Mouse (Mus musculus): ENCODE measurements around the gene Gm45062.

The Gm45062 gene

DNA sequence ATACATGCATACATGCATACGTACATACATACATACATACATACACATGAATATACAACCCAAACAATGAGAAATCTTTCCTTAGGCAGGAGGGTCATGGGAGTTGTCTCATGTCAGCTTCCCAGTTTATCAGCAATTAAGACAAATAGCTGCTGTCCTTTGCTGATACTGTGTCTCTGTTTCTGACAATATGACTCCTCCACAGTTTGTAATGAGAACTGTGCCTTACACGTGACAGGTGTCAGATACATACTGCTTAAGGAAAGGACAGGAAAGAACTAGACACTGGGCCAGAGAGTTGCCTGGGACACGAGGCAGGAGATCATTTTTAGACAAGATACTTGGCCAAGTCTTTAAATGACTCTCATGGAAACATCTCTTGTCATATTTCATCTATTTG lies 215.1 kb downstream of the Gm45062 start:
- in situ Hi-C loops (cut with MboI), result no loop called here

DNA sequence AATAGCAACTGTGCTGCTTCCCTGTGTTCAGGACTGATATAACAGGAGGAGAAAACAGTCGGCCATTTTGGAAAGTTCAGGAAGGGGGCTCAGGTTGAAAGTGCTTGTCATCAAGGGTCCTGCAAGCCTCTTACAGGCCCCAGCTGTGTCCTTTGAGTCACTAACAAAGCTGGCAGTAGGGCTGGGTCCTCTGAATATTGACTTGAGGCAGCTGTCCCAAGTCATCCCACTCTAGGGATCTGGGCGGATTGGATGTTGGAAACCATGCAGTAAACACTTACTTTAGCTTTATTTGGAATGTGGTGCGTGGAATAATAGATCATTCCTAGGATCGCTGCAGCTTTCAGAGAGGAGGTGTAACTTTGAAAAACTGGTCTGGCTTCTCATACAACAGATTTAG lies 215.6 kb downstream of the Gm45062 start:
- in situ Hi-C loops (cut with MboI), result loop anchor here (25.0 kb wide), 1 partner anchor 188 kb away; no protein-coding TSS in a partner anchor

DNA sequence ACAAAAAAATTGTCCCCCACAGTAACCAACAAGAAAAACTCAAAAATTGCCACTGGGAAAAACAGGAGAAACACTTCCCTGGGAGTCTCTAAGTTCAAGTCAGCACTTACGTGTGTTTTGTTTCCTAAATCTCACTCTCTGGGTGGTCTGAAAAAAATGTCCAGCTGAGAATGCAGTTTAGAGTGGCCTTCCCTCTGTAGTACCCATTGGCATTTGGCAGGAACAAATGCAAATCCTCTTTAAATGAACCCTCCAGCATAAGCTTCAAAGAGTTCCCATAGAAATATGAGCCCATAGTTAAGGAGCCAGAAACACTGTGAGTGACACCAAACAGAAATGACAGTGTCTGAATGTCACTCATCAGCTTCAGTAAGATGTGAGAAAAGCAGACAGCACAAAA lies 219.9 kb downstream of the Gm45062 start:
- in situ Hi-C loops (cut with MboI), result loop anchor here (25.0 kb wide), 1 partner anchor 192 kb away; no protein-coding TSS in a partner anchor

GRCm38 (mm10) chr6:8484437-8485275 lies 225.4 kb downstream of the Gm45062 start:
- in situ Hi-C loops (cut with MboI), result loop anchor here (25.0 kb wide), 1 partner anchor 197 kb away; no protein-coding TSS in a partner anchor

DNA sequence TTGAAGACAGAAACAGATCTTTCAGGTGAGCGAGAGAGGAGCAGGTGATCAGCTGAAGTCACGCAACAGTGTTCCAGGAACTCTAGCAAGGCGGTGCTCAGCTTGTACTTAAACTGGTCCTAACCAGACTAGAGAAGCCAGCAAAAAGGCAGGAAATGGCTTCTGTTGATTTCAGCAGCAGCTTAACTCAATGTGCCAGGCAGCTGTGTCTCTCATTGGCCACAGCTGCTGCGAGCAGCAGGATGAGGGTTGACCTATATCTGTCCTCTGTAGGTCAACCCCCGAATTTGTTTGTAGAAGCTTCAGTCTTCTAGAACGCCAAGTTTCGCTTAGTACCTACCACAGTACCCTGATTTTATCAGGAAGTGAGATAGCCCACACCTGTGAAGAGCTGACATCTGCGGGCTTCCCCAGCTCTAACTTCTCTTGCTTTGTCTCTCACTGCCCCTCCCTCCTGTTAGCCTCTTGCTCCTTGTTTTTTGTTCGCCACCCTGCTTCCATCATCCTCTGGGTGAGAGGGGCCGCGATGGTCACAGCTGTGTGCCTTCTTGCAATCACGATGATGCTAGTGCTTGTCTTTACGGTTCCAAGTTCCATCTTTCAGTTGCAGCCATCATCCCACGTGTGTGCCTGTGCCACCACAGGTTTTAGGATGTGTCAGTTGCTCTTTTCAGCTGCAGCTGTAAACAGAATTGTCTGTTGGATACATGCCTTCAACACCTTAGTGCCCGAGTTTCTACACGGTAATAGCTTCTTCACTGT lies 226.3 kb downstream of the Gm45062 start:
- in situ Hi-C loops (cut with MboI), result loop anchor here (25.0 kb wide), 1 partner anchor 198 kb away; no protein-coding TSS in a partner anchor

DNA sequence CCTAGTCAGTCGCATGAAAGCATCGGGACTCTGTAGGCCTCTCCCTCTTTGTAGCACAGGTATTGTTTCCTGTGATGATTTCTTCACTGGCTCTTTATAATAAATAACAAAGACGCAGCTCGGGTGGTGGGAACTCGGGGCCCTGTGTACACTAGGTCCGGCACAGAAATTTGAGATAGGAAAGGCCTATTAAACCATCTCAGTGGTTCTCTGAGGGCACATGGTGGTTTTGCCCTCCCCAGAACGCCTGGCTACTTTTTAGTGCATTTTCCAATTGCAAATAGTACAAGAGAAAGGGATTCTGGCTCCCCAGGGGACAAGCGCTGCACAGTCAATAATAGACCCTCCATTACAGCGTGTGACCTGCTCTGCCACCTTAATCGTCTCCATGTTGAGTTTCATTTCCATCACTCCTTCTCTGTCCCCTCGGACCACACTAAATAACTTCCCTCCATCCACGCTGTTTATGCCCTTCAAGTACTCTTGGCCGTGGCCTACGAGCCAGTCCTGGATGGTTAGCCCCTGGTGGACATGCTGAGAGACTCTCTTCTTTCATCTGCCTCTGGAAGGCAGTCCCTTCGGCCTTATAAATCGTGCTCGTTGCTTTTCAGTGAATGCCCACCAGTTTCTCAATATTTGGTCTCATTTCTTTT lies 227.3 kb downstream of the Gm45062 start:
- in situ Hi-C loops (cut with MboI), result loop anchor here (25.0 kb wide), 1 partner anchor 199 kb away; no protein-coding TSS in a partner anchor

DNA sequence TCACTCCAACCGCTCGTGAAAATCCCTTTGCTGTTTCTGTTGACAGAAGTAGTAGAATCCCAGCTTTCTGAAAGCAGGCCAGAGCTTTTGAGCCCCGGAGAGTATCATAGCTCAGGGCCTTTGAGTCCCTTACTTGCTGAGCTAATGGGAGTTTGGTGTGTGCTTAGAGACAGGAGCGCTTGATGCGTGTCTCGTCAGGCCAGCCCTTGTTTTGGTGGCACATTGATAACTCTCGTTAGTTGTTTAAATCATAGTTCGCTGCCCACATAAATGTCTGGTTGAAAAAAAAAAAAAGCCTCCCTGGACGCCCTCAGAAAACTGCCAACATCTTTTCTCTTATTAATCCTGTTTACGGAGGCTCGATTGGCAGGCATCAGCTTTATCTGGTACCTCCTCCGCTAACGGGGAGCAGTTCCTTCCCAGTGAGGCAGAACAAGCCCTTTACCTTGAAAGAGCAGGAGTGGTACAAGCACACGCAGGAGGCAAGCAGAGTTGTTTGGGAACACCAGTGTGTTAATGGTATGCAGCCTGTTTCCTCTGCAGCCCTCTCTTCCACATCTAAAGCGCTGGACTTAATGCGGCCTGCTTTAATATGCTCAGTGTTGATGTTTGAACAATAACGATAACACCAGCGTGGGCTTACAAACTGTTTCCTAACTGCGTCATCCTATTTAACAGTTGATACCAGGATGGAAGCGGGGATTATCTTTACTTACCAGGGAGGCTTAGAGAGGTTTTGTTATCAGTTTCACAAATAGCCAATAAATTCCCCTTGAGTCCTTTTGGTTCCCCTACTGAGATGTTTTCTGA lies 228.0 kb downstream of the Gm45062 start:
- in situ Hi-C loops (cut with MboI), result loop anchor here (25.0 kb wide), 1 partner anchor 200 kb away; no protein-coding TSS in a partner anchor

DNA sequence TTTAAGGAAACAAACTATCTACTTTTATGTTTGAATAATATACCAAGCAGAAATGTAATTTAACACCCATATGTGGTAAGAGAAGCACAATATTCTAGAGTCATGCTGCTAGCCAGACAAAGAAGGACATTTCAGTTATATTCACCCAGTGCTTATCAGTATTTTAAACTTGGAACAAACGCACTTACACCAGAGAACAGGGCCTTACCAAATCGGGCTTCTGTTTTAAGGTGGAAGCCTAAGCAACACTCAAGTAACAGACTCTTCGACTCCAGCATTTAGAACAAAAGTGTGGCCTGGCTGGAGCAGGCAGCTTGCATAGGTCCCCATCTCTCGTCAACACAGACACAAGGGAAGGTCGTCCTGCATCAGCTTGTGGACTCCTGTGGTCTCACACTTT lies 229.0 kb downstream of the Gm45062 start:
- in situ Hi-C loops (cut with MboI), result loop anchor here (25.0 kb wide), 1 partner anchor 201 kb away; no protein-coding TSS in a partner anchor

GRCm38 (mm10) chr6:8489266-8489665 lies 230.0 kb downstream of the Gm45062 start:
- in situ Hi-C loops (cut with MboI), result loop anchor here (25.0 kb wide), 1 partner anchor 202 kb away; no protein-coding TSS in a partner anchor

GRCm38 (mm10) chr6:8489938-8490585 lies 230.8 kb downstream of the Gm45062 start:
- in situ Hi-C loops (cut with MboI), result loop anchor here (25.0 kb wide), 1 partner anchor 203 kb away; no protein-coding TSS in a partner anchor

DNA sequence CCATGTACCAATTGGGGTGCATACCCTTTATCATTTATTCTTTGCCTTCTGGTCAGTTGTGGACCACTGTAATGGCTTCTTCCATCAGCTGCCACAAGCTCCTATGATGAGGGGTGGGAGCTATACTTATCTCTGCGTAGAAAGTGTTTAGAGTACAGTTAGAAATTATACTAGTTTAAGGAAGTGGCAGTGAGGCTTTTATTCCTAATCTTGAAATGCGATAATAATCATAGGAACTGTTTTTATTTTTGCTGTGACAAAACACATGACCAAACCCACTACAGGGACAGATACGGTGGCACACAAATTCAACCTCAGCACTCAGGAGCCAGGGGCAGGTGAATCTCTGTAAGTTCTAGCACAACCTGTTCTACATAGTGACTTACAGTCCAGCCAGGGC lies 233.0 kb downstream of the Gm45062 start:
- in situ Hi-C loops (cut with MboI), result loop anchor here (25.0 kb wide), 1 partner anchor 205 kb away; no protein-coding TSS in a partner anchor

GRCm38 (mm10) chr6:8495109-8495826 lies 236.0 kb downstream of the Gm45062 start:
- in situ Hi-C loops (cut with MboI), result loop anchor here (25.0 kb wide), 1 partner anchor 208 kb away; no protein-coding TSS in a partner anchor

DNA sequence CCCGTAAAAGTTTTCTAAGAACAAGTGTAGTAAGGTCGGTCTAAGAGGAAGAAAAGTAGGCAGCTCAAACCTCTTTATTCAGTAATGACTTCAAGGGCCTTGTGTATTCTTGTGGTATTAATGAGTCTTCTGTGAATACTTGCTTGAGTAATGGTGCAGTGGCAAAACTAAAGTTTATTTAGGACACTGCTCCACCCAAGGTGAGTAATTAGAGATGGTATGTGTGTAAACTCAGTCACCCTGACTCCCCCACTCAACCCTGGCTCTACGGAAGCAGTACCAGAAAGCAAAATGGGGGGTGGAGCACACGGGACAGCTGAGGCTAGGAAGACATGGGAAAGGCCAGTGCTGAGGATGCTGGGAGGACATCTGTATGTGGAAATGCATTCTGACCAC lies 236.6 kb downstream of the Gm45062 start:
- in situ Hi-C loops (cut with MboI), result loop anchor here (25.0 kb wide), 1 partner anchor 209 kb away; no protein-coding TSS in a partner anchor

DNA sequence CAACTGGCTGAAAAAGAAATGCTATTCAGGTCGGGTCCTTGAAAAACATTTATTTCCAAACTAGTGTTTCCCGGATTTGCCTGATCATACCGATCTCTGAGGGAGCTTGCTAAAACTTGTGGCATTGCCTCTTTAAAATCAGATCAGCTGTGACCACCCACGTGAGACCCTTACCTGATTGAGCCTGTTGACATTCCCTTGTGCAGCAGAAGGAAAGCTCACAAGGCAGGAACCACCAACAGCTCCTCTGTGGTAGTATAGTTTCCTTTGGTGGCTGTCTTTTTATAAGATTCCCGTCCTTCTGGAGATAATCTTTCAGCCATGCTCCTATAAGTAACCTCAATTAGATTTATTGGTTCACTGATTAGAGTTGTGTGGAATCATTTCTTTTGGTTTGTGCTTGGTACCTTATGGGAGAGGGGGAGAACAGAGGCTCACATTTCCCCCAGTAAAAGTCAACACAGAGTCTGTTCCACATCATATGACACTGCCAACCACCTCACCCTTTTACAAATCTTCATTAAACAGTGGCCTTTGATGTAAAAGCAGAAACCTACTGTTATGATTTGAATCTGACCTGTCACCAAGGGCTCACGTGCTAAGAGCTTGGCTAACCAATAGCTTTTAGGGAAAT lies 238.1 kb downstream of the Gm45062 start:
- in situ Hi-C loops (cut with MboI), result loop anchor here (25.0 kb wide), 1 partner anchor 210 kb away; no protein-coding TSS in a partner anchor

- in situ Hi-C loops (cut with MboI), result loop anchor here (25.0 kb wide), 1 partner anchor 211 kb away; no protein-coding TSS in a partner anchor
Observed at GRCm38 (mm10) chr6:8497868-8498257, 238.6 kb downstream of the Gm45062 start.

- in situ Hi-C loops (cut with MboI), result loop anchor here (25.0 kb wide), 1 partner anchor 212 kb away; no protein-coding TSS in a partner anchor
Observed at GRCm38 (mm10) chr6:8498961-8499360, 239.7 kb downstream of the Gm45062 start.

DNA sequence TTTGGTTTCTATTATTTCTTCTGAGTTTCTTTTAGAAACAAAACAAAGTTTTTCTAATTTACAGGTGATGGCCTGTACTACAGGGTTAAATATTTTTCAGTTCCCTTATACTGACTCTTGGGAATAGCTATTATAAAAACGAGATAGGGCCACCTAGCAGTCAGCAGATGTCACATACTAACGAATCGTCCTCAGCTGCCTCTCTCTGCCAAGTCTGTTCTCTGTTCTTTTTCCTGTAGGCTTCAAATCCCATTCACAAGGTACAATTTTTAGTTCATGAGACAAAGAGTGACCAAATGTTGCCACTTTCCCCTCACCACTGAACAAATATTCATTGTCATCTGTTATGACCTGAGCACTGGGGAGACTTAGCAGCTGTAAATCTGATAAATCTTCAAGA lies 244.7 kb downstream of the Gm45062 start:
- in situ Hi-C loops (cut with MboI), result loop anchor here (10.0 kb wide), 1 partner anchor 181 kb away; no protein-coding TSS in a partner anchor

- in situ Hi-C loops (cut with MboI), result loop anchor here (10.0 kb wide), 1 partner anchor 180 kb away; no protein-coding TSS in a partner anchor
Observed at GRCm38 (mm10) chr6:8504521-8505228, 245.4 kb downstream of the Gm45062 start.

Measured in mature B cell (primary cell).